Mouse (Mus musculus): ENCODE results near the gene Fam207a.

- TF ChIP-seq CTCF (IDR thresholded peaks at IDR 0.05; ENCODE audit: insufficient read depth, low read depth, low read length) = no peak
- no peak for TF ChIP-seq POLR2A (IDR thresholded peaks at IDR 0.05; ENCODE audit: insufficient read depth, low read depth, low read length)
Observed at GRCm38 (mm10) chr10:77561508-77561907, 45.9 kb upstream of the Fam207a start.

Measured in olfactory bulb, adult 2 months (tissue).